Mouse (Mus musculus) hindbrain, embryonic 15.5 days (tissue): ENCODE results near the gene Serpinb5. TPM values are rescaled to one million over a fixed set of nuclear protein-coding genes. Genes with fewer than 3 reads are reported as not detected.

ENCODE experiments used
- ATAC-seq: fragments of 200-750 bp; cut with Nextera tagmentation; 2 replicates; pipeline ENCODE4 v1.8.0; 2017; ENCODE audit warnings: low read depth, moderate number of reproducible peaks, moderate TSS enrichment; ENCODE audit not compliant: low FRiP score
- H3K27ac ChIP-seq: fragments of 300-500 bp; sonication (generic); replicated peaks from 2 replicates; pipeline ENCODE4 v1.5.1; 2015; ENCODE audit warnings: mild to moderate bottlenecking, inconsistent platforms
- H3K27me3 ChIP-seq: fragments of 300-500 bp; sonication (generic); 2 replicates; pipeline ENCODE4 v1.6.1; 2015; ENCODE audit warnings: control low read depth, inconsistent platforms
- H3K36me3 ChIP-seq: fragments of 300-500 bp; sonication (generic); 2 replicates; pipeline ENCODE4 v1.6.1; 2015; ENCODE audit warnings: control low read depth, inconsistent platforms
- H3K4me1 ChIP-seq: fragments of 300-500 bp; sonication (generic); replicated peaks from 2 replicates; pipeline ENCODE4 v1.6.1; 2015; ENCODE audit warnings: control low read depth, inconsistent platforms
- H3K4me2 ChIP-seq: fragments of 300-500 bp; sonication (generic); 2 replicates; pipeline ENCODE4 v1.6.1; 2015; ENCODE audit warnings: moderate library complexity, mild to moderate bottlenecking, inconsistent platforms
- H3K4me3 ChIP-seq: fragments of 300-500 bp; sonication (generic); 2 replicates; pipeline ENCODE4 v1.5.1; 2015; ENCODE audit warnings: mild to moderate bottlenecking, inconsistent platforms
- H3K9ac ChIP-seq: fragments of 300-500 bp; sonication (generic); 2 replicates; pipeline ENCODE4 v1.6.1; 2015; ENCODE audit warnings: inconsistent platforms
- H3K9me3 ChIP-seq: fragments of 300-500 bp; sonication (generic); 2 replicates; pipeline ENCODE4 v1.6.1; 2016; ENCODE audit warnings: control low read depth, inconsistent platforms
- WGBS: fragments of 180-500 bp; shearing (Covaris S2); methylation state at CpG from one replicate; pipeline ENCODE4 v1.1.7; 2015; 5-methylcytosine and 5-hydroxymethylcytosine counted together
- polyA plus RNA-seq: library from polyadenylated mRNA; unstranded; fragments of >200 nt; fragmentation: Nextera tagmentation; extraction: Ambion mirVana; gene quantifications from 2 replicates; pipeline ENCODE4 v1.2.1, GENCODE M21; 2015

Serpinb5 gene
- 0.16 and 0.33 TPM in 2 replicates for polyA plus RNA-seq

GRCm38 (mm10) chr1:106860847-106861246 is at the start of gene Serpinb5:
Serpinb5 (plus strand) TSS chr1:106861173.
- Histone ChIP-seq H3K9ac (no peak within 1 kb of the TSS), H3K9me3 (no peaks in the 10 kb centered on the region), H3K36me3 (no peaks in the 10 kb centered on the region), H3K27ac (no peak within 1 kb of the TSS), H3K27me3 (no peaks in the 10 kb centered on the region), H3K4me2 (no peak within 1 kb of the TSS), H3K4me1 (no peaks in the 10 kb centered on the region), H3K4me3 (no peak within 1 kb of the TSS)
- 66% methylated on average over 8 of the region's 8 CpGs for WGBS
- no peak for ATAC-seq

GRCm38 (mm10) chr1:106814864-106815263 is 46.1 kb upstream of the Serpinb5 start:
- no peak for ATAC-seq
- no peaks in the 10 kb centered on the region for H3K9me3 ChIP-seq
- H3K27me3 ChIP-seq, result no peaks in the 10 kb centered on the region
- no peak overlapping the region for H3K4me3 ChIP-seq
- no peak overlapping the region for H3K9ac ChIP-seq
- no peak overlapping the region for H3K27ac ChIP-seq
- no peaks in the 10 kb centered on the region for H3K36me3 ChIP-seq
- H3K4me1 ChIP-seq, result no peaks in the 10 kb centered on the region
- WGBS, result 81% methylated on average over 5 of the region's 5 CpGs
- H3K4me2 ChIP-seq, result no peak overlapping the region

GRCm38 (mm10) chr1:106815265-106815664 is 45.7 kb upstream of the Serpinb5 start:
- Histone ChIP-seq H3K27ac (no peak overlapping the region), H3K9ac (no peak overlapping the region), H3K36me3 (no peaks in the 10 kb centered on the region), H3K27me3 (no peaks in the 10 kb centered on the region), H3K4me3 (no peak overlapping the region), H3K4me1 (no peaks in the 10 kb centered on the region), H3K4me2 (no peak overlapping the region), H3K9me3 (no peaks in the 10 kb centered on the region)
- 86% methylated on average over 6 of the region's 6 CpGs for WGBS
- ATAC-seq, result no peak

- no peak overlapping the region for H3K4me2 ChIP-seq
- 86% methylated on average over 11 of the region's 11 CpGs for WGBS
- no peaks in the 10 kb centered on the region for H3K9me3 ChIP-seq
These were observed 44.2 kb upstream of the Serpinb5 start for GRCm38 (mm10) chr1:106816766-106817165.

GRCm38 (mm10) chr1:106818323-106818722 is 42.6 kb upstream of the Serpinb5 start:
- H3K27me3 ChIP-seq, result no peaks in the 10 kb centered on the region
- no peak for ATAC-seq
- H3K4me1 ChIP-seq, result no peaks in the 10 kb centered on the region
- no peak overlapping the region for H3K9ac ChIP-seq
- no peak overlapping the region for H3K4me3 ChIP-seq
- 28% methylated on average over 4 of the region's 4 CpGs for WGBS
- no peak overlapping the region for H3K4me2 ChIP-seq
- no peaks in the 10 kb centered on the region for H3K36me3 ChIP-seq
- H3K27ac ChIP-seq, result no peak overlapping the region
- no peaks in the 10 kb centered on the region for H3K9me3 ChIP-seq

More at GRCm38 (mm10) chr1:106816766-106817165, 44.2 kb upstream of the Serpinb5 start:
- Histone ChIP-seq H3K4me3 (no peak overlapping the region), H3K27ac (no peak overlapping the region), H3K36me3 (no peaks in the 10 kb centered on the region), H3K9ac (no peak overlapping the region), H3K27me3 (no peaks in the 10 kb centered on the region), H3K4me1 (no peaks in the 10 kb centered on the region)
- ATAC-seq, result no peak

GRCm38 (mm10) chr1:106822297-106822696 is 38.7 kb upstream of the Serpinb5 start:
- Histone ChIP-seq H3K4me1 (no peaks in the 10 kb centered on the region), H3K9me3 (no peaks in the 10 kb centered on the region), H3K4me2 (no peak overlapping the region), H3K27ac (no peak overlapping the region), H3K36me3 (no peaks in the 10 kb centered on the region), H3K9ac (no peak overlapping the region), H3K27me3 (no peaks in the 10 kb centered on the region), H3K4me3 (no peak overlapping the region)
- WGBS, result 66% methylated on average over 3 of the region's 3 CpGs
- ATAC-seq, result no peak

- Histone ChIP-seq H3K4me2 (no peak overlapping the region), H3K9me3 (no peaks in the 10 kb centered on the region), H3K4me3 (no peak overlapping the region), H3K4me1 (no peaks in the 10 kb centered on the region), H3K9ac (no peak overlapping the region), H3K36me3 (no peaks in the 10 kb centered on the region), H3K27ac (no peak overlapping the region), H3K27me3 (no peaks in the 10 kb centered on the region)
- WGBS, result 81% methylated on average over 4 of the region's 4 CpGs
- no peak for ATAC-seq
These were observed 32.2 kb upstream of the Serpinb5 start for GRCm38 (mm10) chr1:106828784-106829183.

- no peak overlapping the region for H3K4me2 ChIP-seq
- H3K9ac ChIP-seq, result no peak overlapping the region
- no peak overlapping the region for H3K4me3 ChIP-seq
- no peaks in the 10 kb centered on the region for H3K27me3 ChIP-seq
- WGBS, result 92% methylated on average over 6 of the region's 6 CpGs
- no peaks in the 10 kb centered on the region for H3K36me3 ChIP-seq
- H3K27ac ChIP-seq, result no peak overlapping the region
- no peak for ATAC-seq
- H3K4me1 ChIP-seq, result no peaks in the 10 kb centered on the region
- no peaks in the 10 kb centered on the region for H3K9me3 ChIP-seq
These were observed 4.6 kb downstream of the Serpinb5 start for GRCm38 (mm10) chr1:106865543-106865942.

- Histone ChIP-seq H3K36me3 (no peaks in the 10 kb centered on the region), H3K9ac (no peak overlapping the region), H3K4me1 (no peaks in the 10 kb centered on the region), H3K27me3 (no peaks in the 10 kb centered on the region), H3K9me3 (no peaks in the 10 kb centered on the region), H3K27ac (no peak overlapping the region), H3K4me2 (no peak overlapping the region), H3K4me3 (no peak overlapping the region)
- ATAC-seq, result no peak
- 75% methylated on average over 5 of the region's 5 CpGs for WGBS
These were observed 5.1 kb downstream of the Serpinb5 start for GRCm38 (mm10) chr1:106866029-106866428.

- no peak overlapping the region for H3K27ac ChIP-seq
- no peak for ATAC-seq
- H3K36me3 ChIP-seq, result no peaks in the 10 kb centered on the region
- H3K9me3 ChIP-seq, result no peaks in the 10 kb centered on the region
- H3K4me1 ChIP-seq, result no peaks in the 10 kb centered on the region
- H3K27me3 ChIP-seq, result no peaks in the 10 kb centered on the region
- no peak overlapping the region for H3K4me3 ChIP-seq
- no peak overlapping the region for H3K9ac ChIP-seq
- 81% methylated on average over 6 of the region's 6 CpGs for WGBS
- H3K4me2 ChIP-seq, result no peak overlapping the region
These were observed 5.8 kb downstream of the Serpinb5 start for GRCm38 (mm10) chr1:106866768-106867167.

GRCm38 (mm10) chr1:106869986-106870385 is 9.0 kb downstream of the Serpinb5 start:
- Histone ChIP-seq H3K9ac (no peak overlapping the region), H3K4me1 (no peaks in the 10 kb centered on the region), H3K9me3 (no peaks in the 10 kb centered on the region), H3K4me3 (no peak overlapping the region), H3K4me2 (no peak overlapping the region), H3K27me3 (no peaks in the 10 kb centered on the region), H3K36me3 (no peaks in the 10 kb centered on the region), H3K27ac (no peak overlapping the region)
- no peak for ATAC-seq

- H3K27me3 ChIP-seq, result no peaks in the 10 kb centered on the region
- H3K4me2 ChIP-seq, result no peak overlapping the region
- no peaks in the 10 kb centered on the region for H3K36me3 ChIP-seq
- H3K4me3 ChIP-seq, result no peak overlapping the region
- no peak for ATAC-seq
- no peak overlapping the region for H3K27ac ChIP-seq
- H3K9ac ChIP-seq, result no peak overlapping the region
- H3K4me1 ChIP-seq, result no peaks in the 10 kb centered on the region
- no peaks in the 10 kb centered on the region for H3K9me3 ChIP-seq
- WGBS, result 89% methylated on average over 5 of the region's 5 CpGs
These were observed 14.4 kb downstream of the Serpinb5 start for GRCm38 (mm10) chr1:106875193-106875886.

GRCm38 (mm10) chr1:106876147-106876546 is 15.2 kb downstream of the Serpinb5 start:
- no peak overlapping the region for H3K4me3 ChIP-seq

More at GRCm38 (mm10) chr1:106876147-106876546, 15.2 kb downstream of the Serpinb5 start:
- ATAC-seq, result no peak
- Histone ChIP-seq H3K4me2 (no peak overlapping the region), H3K36me3 (no peaks in the 10 kb centered on the region), H3K27ac (no peak overlapping the region), H3K9ac (no peak overlapping the region), H3K27me3 (no peaks in the 10 kb centered on the region), H3K9me3 (no peaks in the 10 kb centered on the region), H3K4me1 (no peaks in the 10 kb centered on the region)
- WGBS, result 90% methylated on average over 3 of the region's 3 CpGs
